Mouse (Mus musculus): ENCODE measurements around the gene Nop16.

Nop16 gene

GRCm38 (mm10) chr13:54596107-54596690 is 6.3 kb upstream of the Nop16 start:
- DNase-seq (ENCODE audit: low read depth, low spot score) = no peak

- DNase-seq (ENCODE audit: low read depth, low spot score) = no peak
Observed at GRCm38 (mm10) chr13:54593617-54594016, 3.7 kb upstream of the Nop16 start.

- no peak for DNase-seq (ENCODE audit: low read depth, low spot score)
Observed at GRCm38 (mm10) chr13:54591776-54592356, 2.0 kb upstream of the Nop16 start.

- no peak for DNase-seq (ENCODE audit: low read depth, low spot score)
Observed at GRCm38 (mm10) chr13:54589414-54589995, 385 bp downstream of the Nop16 start.

- DNase-seq (ENCODE audit: low read depth, low spot score) = no peak
Observed at GRCm38 (mm10) chr13:54585831-54586230, 4.1 kb downstream of the Nop16 start.

- no peak for DNase-seq (ENCODE audit: low read depth, low spot score)
Observed at GRCm38 (mm10) chr13:54582860-54583259, 7.0 kb downstream of the Nop16 start.

GRCm38 (mm10) chr13:54582126-54582525 is 7.8 kb downstream of the Nop16 start:
- no peak for DNase-seq (ENCODE audit: low read depth, low spot score)

- DNase-seq (ENCODE audit: low read depth, low spot score) = no peak
Observed at GRCm38 (mm10) chr13:54581385-54581784, 8.5 kb downstream of the Nop16 start.

GRCm38 (mm10) chr13:54577652-54578507 is 12.0 kb downstream of the Nop16 start:
- DNase-seq (ENCODE audit: low read depth, low spot score) = no peak

- no peak for DNase-seq (ENCODE audit: low read depth, low spot score)
Observed at GRCm38 (mm10) chr13:54575489-54575888, 14.4 kb downstream of the Nop16 start.

- peak; percentile 63 for DNase-seq (ENCODE audit: low read depth, low spot score)
Observed at GRCm38 (mm10) chr13:54574854-54575481, 14.9 kb downstream of the Nop16 start, which contains the start of gene Arl10. Gene Arl10 (plus strand): TSS chr13:54575015.

- no peak for DNase-seq (ENCODE audit: low read depth, low spot score)
Observed at GRCm38 (mm10) chr13:54572621-54573020, 17.3 kb downstream of the Nop16 start.

GRCm38 (mm10) chr13:54571637-54572036 is 18.3 kb downstream of the Nop16 start:
- DNase-seq (ENCODE audit: low read depth, low spot score) = peak; percentile 32

- DNase-seq (ENCODE audit: low read depth, low spot score) = no peak
Observed at GRCm38 (mm10) chr13:54570736-54571135, 19.2 kb downstream of the Nop16 start.

GRCm38 (mm10) chr13:54569282-54569681 is 20.6 kb downstream of the Nop16 start:
- DNase-seq (ENCODE audit: low read depth, low spot score) = peak; percentile 46

GRCm38 (mm10) chr13:54568380-54568779 is 21.5 kb downstream of the Nop16 start:
- DNase-seq (ENCODE audit: low read depth, low spot score) = peak; percentile 71

GRCm38 (mm10) chr13:54565594-54566345 is 24.1 kb downstream of the Nop16 start:
- DNase-seq (ENCODE audit: low read depth, low spot score) = peak; percentile 96

- peak; percentile 95 for DNase-seq (ENCODE audit: low read depth, low spot score)
Observed at GRCm38 (mm10) chr13:54565201-54565581, 24.7 kb downstream of the Nop16 start, which contains the start of gene 4833439L19Rik. Gene 4833439L19Rik (minus strand): TSS chr13:54565435.

- DNase-seq (ENCODE audit: low read depth, low spot score) = peak; percentile 30
Observed at GRCm38 (mm10) chr13:54564232-54565200, 25.4 kb downstream of the Nop16 start.

GRCm38 (mm10) chr13:54562562-54562961 is 27.3 kb downstream of the Nop16 start:
- no peak for DNase-seq (ENCODE audit: low read depth, low spot score)

All from ES-CJ7 (cell line).